Mouse (Mus musculus) liver, embryonic 11.5 days (tissue): ENCODE results near the gene Fgfr2. TPM values are rescaled to one million over a fixed set of nuclear protein-coding genes. Genes with fewer than 3 reads are reported as not detected.
A peak's percentile ranks its signal among the peaks of the same experiment; 100 is the strongest.

Experiments
- ATAC-seq: fragments of 200-750 bp; cut with Nextera tagmentation; replicated peaks from 2 replicates; pipeline ENCODE4 v1.8.0; 2017; ENCODE audit warnings: moderate number of reproducible peaks, mild to moderate bottlenecking, moderate TSS enrichment, moderate library complexity; ENCODE audit not compliant: low FRiP score
- DNase-seq: peaks from one replicate; pipeline ENCODE4 v3.0.0-alpha.2; 2017; ENCODE audit warnings: low spot score
- H3K27ac ChIP-seq: fragments of 300-500 bp; sonication (generic); 2 replicates; pipeline ENCODE4 v1.5.1; 2014; ENCODE audit warnings: mild to moderate bottlenecking, low read depth, low read length, control low read depth
- H3K27me3 ChIP-seq: fragments of 300-500 bp; sonication (generic); replicated peaks from 2 replicates; pipeline ENCODE4 v1.6.1; 2014; ENCODE audit warnings: low read length, mixed read lengths; ENCODE audit not compliant: control insufficient read depth, insufficient read depth
- H3K36me3 ChIP-seq: fragments of 300-500 bp; sonication (generic); 2 replicates; pipeline ENCODE4 v1.6.1; 2014; ENCODE audit warnings: mild to moderate bottlenecking, low read length, moderate library complexity, mixed read lengths; ENCODE audit not compliant: control insufficient read depth, insufficient read depth
- H3K4me1 ChIP-seq: fragments of 300-500 bp; sonication (generic); replicated peaks from 2 replicates; pipeline ENCODE4 v1.6.1; 2014; ENCODE audit warnings: low read length, mixed read lengths; ENCODE audit not compliant: control insufficient read depth, insufficient read depth
- H3K4me2 ChIP-seq: fragments of 300-500 bp; sonication (generic); 2 replicates; pipeline ENCODE4 v1.6.1; 2014; ENCODE audit warnings: mild to moderate bottlenecking, control low read depth, moderate library complexity
- H3K4me3 ChIP-seq: fragments of 300-500 bp; sonication (generic); 2 replicates; pipeline ENCODE4 v1.5.1; 2014; ENCODE audit warnings: low read depth, low read length, control low read depth
- H3K9ac ChIP-seq: fragments of 300-500 bp; sonication (generic); 2 replicates; pipeline ENCODE4 v1.6.1; 2014; ENCODE audit warnings: low read depth, low read length, control low read depth
- H3K9me3 ChIP-seq: fragments of 300-500 bp; sonication (generic); 2 replicates; pipeline ENCODE4 v1.6.1; 2016; ENCODE audit warnings: low read length, inconsistent platforms, mixed read lengths; ENCODE audit not compliant: control insufficient read depth
- WGBS: fragments of 180-500 bp; shearing (Covaris S2); extraction: QIAGEN DNeasy Blood & Tissue Kit; methylation state at CpG from one replicate; pipeline ENCODE4 v1.1.7; 2014; 5-methylcytosine and 5-hydroxymethylcytosine counted together
- polyA plus RNA-seq: library from polyadenylated mRNA; unstranded; fragments of >200 nt; fragmentation: Nextera tagmentation; extraction: Ambion mirVana; gene quantifications from 2 replicates; pipeline ENCODE4 v1.2.1, GENCODE M21; 2014

Gene Fgfr2
- polyA plus RNA-seq, 1 experiment from 2014 or later = 32.6 TPM

- no peaks in the 10 kb centered on the region for H3K9me3 ChIP-seq
- H3K4me1 ChIP-seq = peaks cover 12% of the 10 kb centered on the region
- ATAC-seq (no peak), DNase-seq (peak; percentile 79)
- H3K4me2 ChIP-seq = peak overlapping the region; percentile 84
- peak overlapping the region; percentile 88 for H3K4me3 ChIP-seq
- H3K27me3 ChIP-seq = peaks cover 2% of the 10 kb centered on the region; the same call in 1 of the 2 replicates
- no peaks in the 10 kb centered on the region for H3K36me3 ChIP-seq
- under 1% methylated on average over 68 of the region's 102 CpGs for WGBS
- peak overlapping the region; percentile 86 for H3K27ac ChIP-seq
- peak overlapping the region; percentile 89 for H3K9ac ChIP-seq
Observed at GRCm38 (mm10) chr7:133122379-133123243, 539 bp downstream of the Fgfr2 start.

DNA sequence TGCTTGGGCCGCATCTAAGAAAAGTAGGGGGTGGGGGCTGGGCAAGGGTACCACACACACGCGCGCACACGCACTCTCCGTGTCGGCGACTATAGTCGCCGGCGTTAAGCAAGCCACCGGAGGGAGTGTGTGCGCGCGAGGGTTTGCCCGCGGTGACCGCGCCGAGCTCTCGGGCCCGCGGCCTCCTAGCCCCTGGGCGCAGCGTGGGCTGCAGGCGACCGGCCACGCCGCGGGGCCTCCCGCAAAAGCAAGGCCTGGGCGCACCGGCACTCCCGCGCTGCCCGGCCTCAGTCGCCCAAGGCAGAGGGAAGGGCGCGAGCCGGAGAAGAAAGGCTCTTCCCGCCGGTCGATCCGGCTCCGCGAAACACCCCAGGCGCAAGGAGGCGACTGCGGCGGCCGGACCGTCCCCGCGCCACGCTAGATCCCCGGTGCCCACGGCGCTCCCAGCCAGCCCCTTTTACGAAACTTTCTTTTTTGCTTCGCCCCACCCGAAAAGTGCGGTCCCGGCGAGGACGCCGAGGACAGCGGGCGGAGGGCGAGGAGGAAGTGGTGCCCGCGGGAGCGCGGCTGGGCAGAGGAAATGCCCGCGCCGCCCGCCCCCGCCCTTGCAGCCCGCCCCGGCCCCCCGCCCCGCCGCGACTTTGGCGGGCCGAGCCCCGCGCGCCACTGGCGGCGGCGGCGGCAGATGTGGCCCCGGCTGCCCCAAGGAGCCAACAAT is 1.3 kb downstream of the Fgfr2 start:
- ATAC-seq (no peak), DNase-seq (peak; percentile 70)
- Histone ChIP-seq H3K9me3 (no peaks in the 10 kb centered on the region), H3K4me3 (peak overlapping the region; percentile 88), H3K4me1 (peaks cover 15% of the 10 kb centered on the region), H3K9ac (peak overlapping the region; percentile 89), H3K36me3 (no peaks in the 10 kb centered on the region), H3K27ac (peak overlapping the region; percentile 86), H3K27me3 (peaks cover 2% of the 10 kb centered on the region; the same call in 1 of the 2 replicates), H3K4me2 (peak overlapping the region; percentile 84)
- under 1% methylated on average over 80 of the region's 94 CpGs for WGBS

DNA sequence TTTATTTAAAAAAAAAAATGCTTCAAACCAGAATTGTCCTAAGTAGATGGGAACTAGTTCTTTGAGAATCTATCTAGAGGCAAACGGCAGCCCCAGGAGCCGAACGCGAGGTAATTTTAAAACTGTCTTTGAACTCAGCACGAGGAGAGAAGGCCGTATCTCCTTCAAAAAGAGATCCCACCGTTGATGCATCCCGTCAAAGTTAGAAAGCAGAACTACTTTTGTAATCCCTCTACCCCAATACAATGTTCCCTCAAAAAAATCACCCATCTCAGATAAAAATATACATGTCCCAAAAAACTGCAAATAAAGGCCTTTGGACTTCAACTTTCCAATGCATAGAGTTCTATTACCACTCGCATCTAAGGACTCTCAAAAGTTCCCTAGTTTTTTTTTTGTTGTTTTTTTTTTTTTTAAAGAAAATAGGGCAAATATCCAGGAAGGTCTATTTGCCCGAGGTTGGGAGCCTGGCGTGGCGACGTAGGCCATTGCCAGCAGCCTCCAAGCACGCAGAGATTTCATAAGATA is 2.0 kb downstream of the Fgfr2 start:
- Histone ChIP-seq H3K27me3 (peaks cover 2% of the 10 kb centered on the region; the same call in 1 of the 2 replicates), H3K4me3 (peak overlapping the region; percentile 88), H3K4me2 (peak overlapping the region; percentile 84), H3K9ac (peak overlapping the region; percentile 89), H3K27ac (peak overlapping the region; percentile 86), H3K9me3 (no peaks in the 10 kb centered on the region), H3K4me1 (peaks cover 20% of the 10 kb centered on the region), H3K36me3 (no peaks in the 10 kb centered on the region)
- 3% methylated on average over 14 of the region's 14 CpGs for WGBS
- DNase-seq (no peak), ATAC-seq (no peak)

DNA sequence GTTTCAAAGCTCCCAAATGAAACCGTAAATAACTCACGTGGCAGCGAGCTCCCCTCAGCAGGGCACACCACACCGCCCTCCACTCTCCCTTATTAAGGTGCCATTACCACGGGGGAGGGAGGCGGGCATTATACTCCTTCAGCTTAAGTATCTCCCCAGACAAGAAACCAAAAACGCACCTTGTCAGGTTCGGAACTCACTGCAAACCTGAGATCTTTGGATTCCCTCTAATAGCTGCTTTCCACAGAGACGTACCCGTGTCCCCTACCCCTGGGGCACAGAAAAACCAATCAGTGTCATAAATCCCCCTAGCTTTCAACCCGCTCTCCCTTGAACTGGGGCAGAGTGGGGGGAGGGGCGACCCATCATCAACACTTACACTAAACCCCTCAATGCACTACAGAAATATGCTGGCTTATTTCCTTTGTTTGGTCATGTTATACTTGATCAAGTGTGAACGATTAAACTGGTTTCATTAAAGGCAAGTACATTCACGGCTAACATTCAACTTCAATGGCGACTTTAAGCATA is 2.9 kb downstream of the Fgfr2 start:
- DNase-seq (no peak), ATAC-seq (no peak)
- H3K4me2 ChIP-seq = peak overlapping the region; percentile 84
- H3K27ac ChIP-seq = no peak overlapping the region
- H3K4me1 ChIP-seq = peaks cover 24% of the 10 kb centered on the region
- WGBS = 28% methylated on average over 15 of the region's 15 CpGs
- H3K36me3 ChIP-seq = no peaks in the 10 kb centered on the region
- H3K4me3 ChIP-seq = no peak overlapping the region
- no peak overlapping the region for H3K9ac ChIP-seq
- no peaks in the 10 kb centered on the region for H3K9me3 ChIP-seq
- no peaks in the 10 kb centered on the region for H3K27me3 ChIP-seq

DNA sequence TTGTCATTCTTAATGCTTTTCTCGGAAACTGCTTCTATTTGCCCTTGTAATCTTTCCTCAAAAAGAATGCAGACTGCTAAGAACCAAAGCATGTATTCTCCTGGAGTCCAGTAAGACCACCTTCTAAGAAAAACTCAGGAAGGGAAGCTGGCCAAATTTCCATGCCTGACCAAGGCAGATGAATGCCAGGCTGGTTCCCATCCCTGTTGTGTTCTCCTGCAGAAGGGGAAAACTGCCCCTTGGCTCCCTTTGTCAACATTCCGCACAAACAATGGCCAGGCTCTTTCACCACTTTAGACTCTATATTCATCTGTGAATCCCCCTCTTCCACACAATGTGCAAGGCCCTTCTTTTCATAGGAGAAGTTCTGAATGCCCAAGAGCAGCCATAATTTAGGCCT is 5.3 kb downstream of the Fgfr2 start:
- Histone ChIP-seq H3K4me3 (no peak overlapping the region), H3K27ac (no peak overlapping the region), H3K27me3 (no peaks in the 10 kb centered on the region), H3K9me3 (no peaks in the 10 kb centered on the region), H3K4me1 (peaks cover 38% of the 10 kb centered on the region), H3K9ac (no peak overlapping the region), H3K36me3 (no peaks in the 10 kb centered on the region), H3K4me2 (no peak overlapping the region)
- DNase-seq (no peak), ATAC-seq (no peak)
- WGBS = 36% methylated on average over 2 of the region's 2 CpGs

GRCm38 (mm10) chr7:133116542-133116941 is 6.6 kb downstream of the Fgfr2 start:
- Histone ChIP-seq H3K36me3 (no peaks in the 10 kb centered on the region), H3K9ac (peak overlapping the region; percentile 58; the same call in 1 of the 2 replicates), H3K4me3 (no peak overlapping the region), H3K4me1 (peaks cover 50% of the 10 kb centered on the region), H3K27ac (no peak overlapping the region), H3K27me3 (no peaks in the 10 kb centered on the region), H3K4me2 (peak overlapping the region; percentile 65), H3K9me3 (no peaks in the 10 kb centered on the region)
- no peak for ATAC-seq
- no peak for DNase-seq

DNA sequence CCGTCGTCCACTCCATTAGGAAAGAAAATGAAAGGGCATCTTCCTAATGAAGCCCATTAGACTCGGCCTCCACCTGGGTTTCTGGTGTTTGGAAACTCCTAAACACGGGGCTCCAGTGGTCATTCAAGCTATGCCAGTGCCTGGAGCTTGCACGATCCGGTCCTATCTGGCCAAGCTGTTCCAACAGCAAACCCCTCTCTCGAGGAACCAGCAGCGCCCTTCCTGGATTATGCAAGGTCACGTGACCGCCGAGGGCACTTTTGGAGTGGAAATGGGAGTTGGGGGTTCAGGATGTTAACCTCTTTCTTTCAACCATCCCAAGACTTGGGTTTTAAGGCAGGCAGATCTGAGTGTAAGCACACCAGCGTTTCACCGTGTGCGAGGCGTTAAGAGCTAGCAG is 7.3 kb downstream of the Fgfr2 start:
- Histone ChIP-seq H3K9ac (peak overlapping the region; percentile 58), H3K27ac (0 out of 2 replicates have a peak overlapping the region, but pooled peaks have one; percentile 33), H3K4me1 (peaks cover 50% of the 10 kb centered on the region), H3K4me2 (peak overlapping the region; percentile 65), H3K36me3 (no peaks in the 10 kb centered on the region), H3K9me3 (no peaks in the 10 kb centered on the region), H3K27me3 (no peaks in the 10 kb centered on the region), H3K4me3 (peak overlapping the region; percentile 49)
- ATAC-seq (no peak; the same call in 1 of the 2 replicates), DNase-seq (peak; percentile 45)
- WGBS = 9% methylated on average over 15 of the region's 15 CpGs

DNA sequence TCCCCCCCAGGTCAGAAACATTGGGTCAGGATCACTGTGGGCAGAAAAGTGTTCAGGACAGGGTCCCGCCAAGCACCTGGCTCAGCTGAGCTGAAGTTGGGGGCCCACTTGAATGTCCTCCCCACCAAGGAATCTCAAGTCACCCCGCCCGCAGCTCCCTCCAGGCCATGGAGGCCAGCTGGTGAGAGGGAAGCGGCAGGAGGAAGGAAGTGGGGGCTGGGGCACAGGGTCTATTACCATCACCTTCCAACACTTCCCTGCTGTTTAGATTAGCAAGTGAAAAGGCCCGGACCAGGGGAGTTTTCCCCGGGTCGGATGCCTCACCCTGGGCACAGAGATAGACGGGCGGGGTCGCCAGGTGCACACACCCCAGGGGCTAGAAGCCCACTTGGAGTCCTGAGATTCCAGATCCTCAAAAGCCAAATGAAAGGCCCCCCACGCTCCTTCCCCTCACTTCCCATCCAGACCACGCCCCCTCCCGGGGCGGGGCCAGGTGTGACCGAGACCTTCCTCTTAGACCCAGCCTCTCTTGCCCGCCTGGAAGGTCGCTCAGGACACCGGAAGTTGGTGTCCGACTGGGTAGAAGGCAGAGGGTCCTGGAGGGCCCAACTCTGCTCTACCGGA is 8.2 kb downstream of the Fgfr2 start:
- 6% methylated on average over 20 of the region's 20 CpGs for WGBS
- peaks cover 50% of the 10 kb centered on the region for H3K4me1 ChIP-seq
- H3K9me3 ChIP-seq = no peaks in the 10 kb centered on the region
- ATAC-seq (peak; percentile 68), DNase-seq (peak; percentile 64)
- H3K36me3 ChIP-seq = no peaks in the 10 kb centered on the region
- peak overlapping the region; percentile 49 for H3K4me3 ChIP-seq
- H3K4me2 ChIP-seq = peak overlapping the region; percentile 65
- H3K9ac ChIP-seq = peak overlapping the region; percentile 58; the same call in 1 of the 2 replicates
- H3K27me3 ChIP-seq = no peaks in the 10 kb centered on the region
- no peak overlapping the region for H3K27ac ChIP-seq
